Mouse (Mus musculus) neural tube, postnatal 0 days (tissue): Measurements from ENCODE around the gene 1700015F17Rik. TPM values are rescaled to one million over a fixed set of nuclear protein-coding genes. Genes with fewer than 3 reads are reported as not detected.

Experiments used
- polyA plus RNA-seq: library from polyadenylated mRNA; unstranded; fragments of >200 nt; fragmentation: Nextera tagmentation; extraction: Ambion mirVana; gene quantifications from 2 replicates; pipeline ENCODE4 v1.2.1, GENCODE M21; 2015

Gene 1700015F17Rik
- polyA plus RNA-seq: 0.23 TPM in 1 of 2 replicates, not detected in the other

GRCm38 (mm10) chr5:5479043-5479442 lies at the start of gene 1700015F17Rik:
TSS of gene 1700015F17Rik (minus strand) at chr5:5479143.

GRCm38 (mm10) chr5:5514196-5515076 lies 35.5 kb upstream of the 1700015F17Rik start, which contains the start of gene Cldn12:
TSS of gene Cldn12 (minus strand) at chr5:5514958.

GRCm38 (mm10) chr5:5419992-5420455 lies 58.9 kb downstream of the 1700015F17Rik start, which contains the start of gene Cdk14:
TSS of gene Cdk14 (minus strand) at chr5:5420312.

Other genes starting within 250 kb of the 1700015F17Rik start
- 52.9 and 56.2 TPM in 2 replicates for gene Cdk14, start 58.8 kb downstream of the 1700015F17Rik start, polyA plus RNA-seq
- gene Cldn12, start 35.8 kb upstream of the 1700015F17Rik start, polyA plus RNA-seq: 12.6 and 13.4 TPM in 2 replicates
- gene Gtpbp10, start 80.4 kb upstream of the 1700015F17Rik start, polyA plus RNA-seq: 10.6 and 11.7 TPM in 2 replicates
- 8.2 and 10.2 TPM in 2 replicates for gene Gm8773, start 94.7 kb upstream of the 1700015F17Rik start, polyA plus RNA-seq
- 8.3 TPM in 2 replicates for gene Cfap69, start 185.1 kb upstream of the 1700015F17Rik start, polyA plus RNA-seq
- gene Steap2, start 215.4 kb upstream of the 1700015F17Rik start, polyA plus RNA-seq: 8.4 TPM in 2 replicates